Mouse (Mus musculus) embryo, embryonic 10 days (tissue): ENCODE results near the gene Myo1g.
A peak's percentile ranks its signal among the peaks of the same experiment; 100 is the strongest.

Source experiments
- DNase-seq: peaks from one replicate; pipeline ENCODE4 v3.0.0-alpha.2; 2015; ENCODE audit warnings: low spot score

Gene Myo1g

DNA sequence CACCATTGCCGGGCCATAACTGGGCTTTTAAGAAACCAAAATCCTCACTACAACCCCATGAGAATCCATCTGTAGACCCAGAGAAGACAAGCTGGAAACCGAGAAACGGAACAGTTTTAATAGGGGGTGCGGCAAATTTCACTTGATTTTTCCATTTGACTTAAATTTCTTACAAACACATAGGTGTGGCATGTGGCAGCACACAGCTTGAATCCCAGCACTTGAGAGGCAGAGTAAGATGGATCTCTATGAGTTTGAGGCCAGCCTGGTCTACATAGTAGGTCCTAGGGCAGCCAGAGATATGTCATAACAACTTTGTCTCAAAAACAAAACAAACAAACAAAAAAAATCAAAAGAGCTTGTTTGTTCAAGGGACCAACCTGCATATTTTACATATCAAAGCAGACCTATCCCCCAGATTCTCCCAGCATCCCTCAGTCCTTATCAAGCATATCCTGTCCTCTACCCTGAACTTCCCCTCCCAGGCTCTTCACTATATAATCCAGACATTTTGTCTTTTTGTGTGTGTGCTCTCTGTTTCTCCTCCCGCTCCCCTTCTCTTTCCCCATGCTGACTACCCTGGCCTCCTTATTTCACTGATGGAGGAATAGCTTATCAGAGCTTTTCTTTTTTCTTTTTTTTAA is 32.6 kb downstream of the Myo1g start:
- no peak for DNase-seq

DNA sequence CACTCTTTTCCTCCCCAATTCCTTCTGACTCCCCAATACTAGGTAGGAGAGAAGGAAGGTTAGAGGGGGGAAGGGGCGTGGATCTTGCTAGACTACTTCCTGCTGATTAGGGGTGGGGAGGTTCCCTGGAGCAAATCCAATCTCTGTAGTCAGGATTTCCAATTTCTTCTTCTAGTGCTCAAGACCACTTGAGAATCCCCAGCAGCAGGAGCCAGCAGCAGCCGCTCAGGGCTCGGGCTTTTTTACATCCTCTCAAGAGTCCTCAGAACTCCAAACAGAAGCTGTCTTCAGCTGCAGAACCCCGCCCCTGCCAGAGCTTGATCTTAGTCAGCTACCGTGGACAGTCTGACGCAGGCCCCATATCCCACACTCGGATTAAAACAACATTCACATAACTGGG is 33.3 kb downstream of the Myo1g start:
- DNase-seq: no peak

DNA sequence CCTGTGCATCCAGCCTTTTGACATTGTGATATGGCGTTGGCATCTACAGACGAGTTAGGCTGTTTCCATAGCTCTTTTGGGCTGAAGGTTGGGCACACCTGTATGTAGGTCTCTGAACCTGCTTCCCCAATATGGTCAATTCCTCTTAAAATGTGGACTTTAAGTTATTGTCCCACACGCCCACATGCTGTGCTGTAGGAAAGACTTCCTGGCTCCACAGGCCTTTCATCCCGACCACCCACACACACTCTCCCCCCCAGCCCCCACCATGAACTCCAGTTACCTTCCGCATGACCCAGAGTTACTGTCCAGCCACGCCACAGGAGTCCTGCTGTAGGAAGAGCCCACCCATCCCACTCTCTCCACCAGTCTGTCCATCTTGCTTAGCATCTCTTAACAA is 33.8 kb downstream of the Myo1g start:
- DNase-seq: no peak

- no peak for DNase-seq
These were observed 36.4 kb downstream of the Myo1g start for GRCm38 (mm10) chr11:6484244-6484959.

DNA sequence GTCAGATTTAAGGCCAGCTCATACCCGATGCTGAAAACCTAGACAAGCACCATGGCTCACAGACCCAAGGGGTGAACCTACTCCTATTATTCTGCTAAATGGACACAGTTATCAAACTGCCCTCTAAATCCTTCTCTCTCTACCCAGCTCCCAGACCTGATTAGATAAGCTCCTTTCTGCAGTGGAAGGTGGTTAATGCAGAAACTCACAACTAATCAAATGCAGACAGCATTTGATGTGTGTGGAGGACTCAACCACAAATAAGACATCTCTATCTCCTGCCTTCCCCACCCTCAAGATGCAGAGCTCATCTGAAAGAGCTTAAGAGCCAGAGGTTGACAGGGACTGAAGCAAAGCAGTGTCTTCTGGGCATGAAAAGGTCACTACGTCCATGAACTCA is 37.7 kb downstream of the Myo1g start:
- no peak for DNase-seq

DNA sequence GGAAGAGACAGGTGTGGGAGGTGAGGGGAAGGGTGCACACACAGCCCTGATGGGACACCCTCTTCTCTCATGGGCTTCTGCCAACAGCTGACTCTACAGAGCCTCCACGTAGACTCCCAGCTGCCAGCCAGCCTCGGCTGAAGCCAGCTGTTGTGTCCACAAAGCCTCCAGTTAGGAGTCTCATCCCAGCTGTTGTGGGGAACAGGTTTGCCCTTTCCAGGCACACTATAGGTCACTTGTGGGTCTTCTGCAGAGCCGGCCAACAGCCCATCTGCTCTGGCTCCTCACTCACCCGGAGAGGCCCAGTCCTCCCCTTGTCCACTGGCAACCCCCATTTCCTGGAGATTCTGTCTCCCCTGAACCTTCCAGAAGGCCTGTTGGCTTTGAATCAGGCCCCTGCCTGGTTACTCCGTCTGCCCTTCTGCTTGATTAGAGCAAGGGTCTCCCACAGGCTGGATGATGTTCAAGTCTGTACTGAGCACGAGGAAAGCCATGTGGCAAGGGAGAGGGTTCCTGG is 39.0 kb downstream of the Myo1g start:
- DNase-seq: no peak

- DNase-seq: no peak
These were observed 39.9 kb downstream of the Myo1g start for GRCm38 (mm10) chr11:6480681-6481405.

DNA sequence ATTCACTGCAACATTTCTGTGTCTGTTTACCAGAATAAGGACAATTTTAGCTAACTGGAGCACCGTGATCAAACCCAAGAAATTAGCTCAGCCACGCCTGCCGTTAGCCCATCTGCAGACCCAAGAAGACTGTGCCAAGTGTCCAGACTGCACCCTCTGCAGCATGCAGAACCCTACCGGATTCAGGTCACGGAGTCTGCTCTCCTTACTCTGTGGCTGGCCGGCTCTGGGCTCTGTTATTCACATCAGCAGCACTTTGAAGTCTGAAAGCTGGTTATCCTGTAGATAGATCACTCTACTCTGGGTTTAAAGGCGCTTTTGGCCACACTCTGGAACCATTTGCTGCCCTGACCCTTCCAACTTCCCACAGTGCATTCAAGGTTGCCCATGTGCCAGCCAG is 40.6 kb downstream of the Myo1g start:
- no peak for DNase-seq

DNA sequence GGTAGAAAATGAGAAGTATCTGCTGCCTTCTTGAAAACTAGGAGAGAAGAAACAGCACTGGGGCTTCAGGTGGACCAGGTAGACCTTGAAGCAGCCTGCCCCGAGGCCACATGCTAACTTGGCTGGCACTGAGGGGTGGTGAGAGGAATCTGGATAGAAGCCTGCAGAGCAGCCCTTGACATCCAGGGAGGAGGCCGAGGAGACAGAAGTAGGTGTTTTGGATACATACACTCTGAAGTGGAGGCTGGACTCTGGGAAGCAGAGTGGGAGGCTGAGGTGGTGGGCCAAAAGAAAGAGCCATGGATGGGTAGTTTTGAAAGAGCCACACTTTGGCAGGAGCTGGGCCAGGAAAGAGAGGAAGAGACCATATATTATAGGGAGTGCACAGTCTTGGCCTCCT is 41.5 kb downstream of the Myo1g start:
- no peak for DNase-seq

GRCm38 (mm10) chr11:6477350-6477749 is 43.4 kb downstream of the Myo1g start:
- DNase-seq: no peak

DNA sequence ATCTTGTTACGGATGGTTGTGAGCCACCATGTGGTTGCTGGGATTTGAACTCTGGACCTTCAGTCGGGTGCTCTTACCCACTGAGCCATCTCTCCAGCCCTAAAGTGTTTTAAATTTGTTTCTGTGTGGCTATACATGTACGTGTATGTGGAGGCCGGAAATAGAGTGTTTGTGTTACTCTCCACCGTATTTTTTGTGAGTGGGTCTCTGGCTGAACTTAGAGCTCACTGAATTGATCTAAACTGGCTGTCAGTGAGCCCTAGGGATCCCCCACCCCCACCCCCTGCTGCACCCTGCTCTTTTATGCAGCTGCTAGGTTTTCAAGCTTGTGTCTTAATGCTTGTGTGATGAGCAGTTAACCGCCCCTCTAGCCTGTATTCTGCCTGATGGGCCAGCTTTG is 43.9 kb downstream of the Myo1g start:
- no peak for DNase-seq

DNA sequence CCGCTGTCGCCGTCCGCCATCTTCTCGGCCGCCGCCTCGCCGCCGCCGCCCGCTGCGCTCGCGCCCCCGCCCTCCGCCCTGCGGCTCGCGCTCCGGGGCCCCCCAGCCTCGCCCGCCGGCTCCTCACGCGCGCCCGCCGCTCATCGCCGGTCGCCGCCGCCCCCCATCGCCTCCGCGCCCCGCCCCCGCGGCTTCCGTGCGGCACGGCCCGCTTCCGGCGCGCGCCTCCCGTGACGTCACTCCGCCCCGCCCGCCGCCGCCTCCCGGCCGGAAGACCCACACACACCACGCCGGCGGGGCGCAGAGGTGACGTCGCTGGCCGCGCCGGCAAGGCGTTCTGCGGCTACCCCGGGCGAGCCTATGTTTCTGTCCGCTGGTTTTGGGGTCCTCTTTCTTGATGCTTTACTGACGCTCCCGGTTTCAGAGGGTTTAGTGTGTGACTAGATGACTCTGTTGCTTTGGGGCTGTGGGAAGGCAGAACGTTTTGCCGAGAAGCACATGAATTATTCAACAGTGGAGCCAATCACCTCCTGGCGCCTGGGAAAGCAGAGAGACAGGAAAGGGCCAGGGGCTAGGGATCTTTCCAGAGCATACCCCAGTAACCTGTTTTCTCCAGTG is 44.8 kb downstream of the Myo1g start, which contains the start of gene Purb:
TSS of gene Purb (minus strand) at position 51 of the 618 bp plus-strand sequence.
- DNase-seq: peak; percentile 94

GRCm38 (mm10) chr11:6474874-6475731 is 45.7 kb downstream of the Myo1g start:
- DNase-seq: peak; percentile 54

- DNase-seq: no peak
These were observed 46.4 kb downstream of the Myo1g start for GRCm38 (mm10) chr11:6474381-6474780.

DNA sequence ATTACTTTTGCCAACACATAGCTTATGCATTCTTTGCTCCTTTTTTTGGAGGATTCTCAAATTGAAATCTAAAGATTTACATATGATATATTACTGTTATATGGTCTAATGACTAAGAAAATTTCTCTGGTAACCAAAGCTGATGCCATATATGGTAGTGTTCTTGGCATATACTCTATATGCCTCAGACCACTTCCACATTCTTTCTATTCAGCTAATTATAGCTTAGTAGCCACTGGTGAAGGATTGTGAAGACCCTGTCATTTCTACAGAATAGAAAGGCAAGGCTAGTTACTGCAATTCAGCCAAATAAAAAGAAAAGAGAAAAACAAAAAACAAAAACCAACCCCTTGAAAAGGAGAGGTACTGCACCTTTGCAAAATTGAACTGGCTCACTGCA is 48.7 kb downstream of the Myo1g start:
- DNase-seq: no peak

GRCm38 (mm10) chr11:6471493-6471892 is 49.3 kb downstream of the Myo1g start:
- no peak for DNase-seq

GRCm38 (mm10) chr11:6471054-6471453 is 49.7 kb downstream of the Myo1g start:
- no peak for DNase-seq

DNA sequence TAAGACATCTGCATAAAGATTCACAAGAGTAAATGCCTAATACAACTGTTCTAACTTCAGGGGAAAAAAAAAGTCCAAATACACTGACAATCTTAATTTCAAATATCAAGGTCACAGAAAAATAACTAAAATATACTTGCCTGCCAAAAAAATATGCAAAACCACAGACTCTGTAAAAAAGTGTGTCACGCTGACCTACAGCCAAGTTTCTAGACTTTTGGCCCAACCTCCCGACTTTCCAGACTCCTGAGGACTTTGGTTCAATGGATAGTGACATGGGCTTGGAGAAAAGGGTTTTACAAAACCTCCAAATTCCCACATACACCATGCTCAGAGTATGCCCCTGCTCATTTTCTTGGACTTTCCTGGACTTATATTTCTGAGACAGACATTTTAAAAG is 52.2 kb downstream of the Myo1g start:
- DNase-seq: no peak

- DNase-seq: peak; percentile 88
These were observed 55.6 kb downstream of the Myo1g start for GRCm38 (mm10) chr11:6465122-6465521.

- DNase-seq: no peak
These were observed 57.5 kb downstream of the Myo1g start for GRCm38 (mm10) chr11:6463159-6463837.
